Mouse (Mus musculus): ENCODE data around the gene Sema4c. TPM values are rescaled to one million over a fixed set of nuclear protein-coding genes. Genes with fewer than 3 reads are reported as not detected.
A peak's percentile ranks its signal among the peaks of the same experiment; 100 is the strongest.

Gene Sema4c
- total RNA-seq, 2 experiments from 2014 or later: 60.5 to 65.4 TPM

GRCm38 (mm10) chr1:36513310-36513709, 44.8 kb downstream of the Sema4c start:
- no peak for DNase-seq
- intact Hi-C loops (cut with DNase I): no loop called here

GRCm38 (mm10) chr1:36512966-36513280, 45.2 kb downstream of the Sema4c start:
- intact Hi-C loops (cut with DNase I): no loop called here
- no peak for DNase-seq

GRCm38 (mm10) chr1:36512089-36512965, 45.8 kb downstream of the Sema4c start:
- peak; percentile 51 for DNase-seq
- intact Hi-C loops (cut with DNase I): no loop called here

GRCm38 (mm10) chr1:36511289-36512021, 46.7 kb downstream of the Sema4c start, which contains the start of gene Cnnm3:
TSS of gene Cnnm3 (plus strand) at chr1:36511867.
- peak; percentile 100 for DNase-seq
- intact Hi-C loops (cut with DNase I): no loop called here

- intact Hi-C loops (cut with DNase I): no loop called here
- DNase-seq: no peak
These were observed 49.9 kb downstream of the Sema4c start for GRCm38 (mm10) chr1:36508238-36508637.

- intact Hi-C loops (cut with DNase I): no loop called here
- peak; percentile 69 for DNase-seq
These were observed 56.9 kb downstream of the Sema4c start for GRCm38 (mm10) chr1:36501261-36501660.

Small RNAs within 50 kb of the gene (microRNA-seq; reads per million reads assigned to microRNA genes)
- gene Gm47280: not detected

Other genes with a start within 250 kb of the Sema4c start
- 10 to 100 TPM; 61.4 to 67.1 TPM for gene Kansl3, start 189.2 kb downstream of the Sema4c start, total RNA-seq (2021)
- under 1 TPM in 1 of 2 experiments, not detected in 1; 0.08 TPM for gene Fer1l5, start 186.1 kb downstream of the Sema4c start, total RNA-seq (2021)
- 10 to 100 TPM; 40.7 to 45.7 TPM for gene Lman2l, start 113.1 kb downstream of the Sema4c start, total RNA-seq (2021)
- 10 to 100 TPM; 13.6 to 14.3 TPM for gene Cnnm4, start 86.7 kb downstream of the Sema4c start, total RNA-seq (2021)
- 10 to 100 TPM; 39.3 to 40.0 TPM for gene Cnnm3, start 46.5 kb downstream of the Sema4c start, total RNA-seq (2021)
- gene Ankrd23, start 21.5 kb downstream of the Sema4c start, total RNA-seq (2021): 1 to 10 TPM; 8.3 to 8.6 TPM
- not detected for gene Gm42417, start 18.9 kb downstream of the Sema4c start, total RNA-seq (2021)
- 10 to 100 TPM; 13.4 to 15.1 TPM for gene Ankrd39, start 10.9 kb downstream of the Sema4c start, total RNA-seq (2021)
- gene Fam178b, start 124.8 kb upstream of the Sema4c start, total RNA-seq (2021): not detected
- 100 to 1,000 TPM; 457 to 466 TPM for gene Cox5b, start 133.1 kb upstream of the Sema4c start, total RNA-seq (2021)
- 1 to 10 TPM in 1 of 2 experiments, under 1 TPM in 1; 0.72 to 1.3 TPM for gene 4933424G06Rik, start 151.8 kb upstream of the Sema4c start, total RNA-seq (2021)
- gene Actr1b, start 156.1 kb upstream of the Sema4c start, total RNA-seq (2021): 100 to 1,000 TPM; 130 to 156 TPM
- 1 to 10 TPM; 2.7 to 4.1 TPM for gene Zap70, start 203.4 kb upstream of the Sema4c start, total RNA-seq (2021)